Mouse (Mus musculus) lung, adult 2 months (tissue): ENCODE measurements around the gene Ffar3.
"Not testable (repeated sequence)": the region's sequence is repeated elsewhere in the genome, so short reads cannot be mapped to it uniquely, and the experiment has no call there.

Source experiments
- CTCF ChIP-seq: fragments of 200-500 bp; IDR thresholded peaks from 2 replicates; pipeline ENCODE4 v1.5.1; 2011; ENCODE audit warnings: mild to moderate bottlenecking, low read length, control low read depth; ENCODE audit not compliant: insufficient read depth
- POLR2A ChIP-seq: fragments of 200-500 bp; IDR thresholded peaks from 2 replicates; pipeline ENCODE4 v1.6.1; 2011; ENCODE audit warnings: low read depth, mild to moderate bottlenecking, control low read depth, low read length, borderline replicate concordance; ENCODE audit errors: extremely low read depth

- TF ChIP-seq POLR2A, CTCF: not testable (repeated sequence)
These were observed 23.3 kb downstream of the Ffar3 start for GRCm38 (mm10) chr7:30832684-30833083.
